Mouse (Mus musculus): ENCODE results near the gene Mdfi. TPM values are rescaled to one million over a fixed set of nuclear protein-coding genes. Genes with fewer than 3 reads are reported as not detected.

The Mdfi gene
- polyA plus RNA-seq, 1 experiment from 2014 or later: 12.4 TPM

DNA sequence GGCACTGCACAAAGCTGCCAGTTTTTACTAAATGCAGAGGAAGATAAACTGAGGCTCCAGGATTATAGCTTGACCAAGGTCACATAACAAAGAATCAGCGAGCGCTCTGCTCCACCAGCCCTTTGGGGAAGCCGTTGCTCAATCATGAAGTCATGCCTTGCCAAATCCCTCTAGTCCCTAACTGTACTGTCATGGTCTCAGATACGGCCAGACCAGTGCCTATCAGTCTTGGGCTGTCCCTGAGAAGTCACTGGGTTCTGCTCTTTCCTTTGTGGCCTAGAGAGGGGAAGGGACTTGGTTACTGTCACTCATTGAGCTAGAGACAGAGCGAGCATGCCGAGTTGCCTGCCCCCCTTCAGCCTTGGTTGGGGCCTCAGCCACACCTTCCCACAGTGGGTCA is 50.1 kb downstream of the Mdfi start:
- no peak overlapping the region for H3K4me2 ChIP-seq (ENCODE audit: low read length)
- no peak overlapping the region for H3K4me3 ChIP-seq (ENCODE audit: low read depth, low read length)
- no peaks in the 10 kb centered on the region for H3K36me3 ChIP-seq (ENCODE audit: control insufficient read depth, insufficient read depth, low read length)
- no peaks in the 10 kb centered on the region for H3K27me3 ChIP-seq (replicated peaks; ENCODE audit: control insufficient read depth, insufficient read depth, low read length)
- ATAC-seq: no peak
- no peaks in the 10 kb centered on the region for H3K4me1 ChIP-seq (ENCODE audit: control insufficient read depth, insufficient read depth, low read length)
- no peak overlapping the region for H3K27ac ChIP-seq (ENCODE audit: low read depth, low read length)
- H3K9ac ChIP-seq (ENCODE audit: low read length): no peak overlapping the region
- WGBS: 91% methylated on average over 6 of the region's 6 CpGs
- H3K9me3 ChIP-seq (replicated peaks; ENCODE audit: control insufficient read depth, low read length): no peaks in the 10 kb centered on the region
- DNase-seq (ENCODE audit: low spot score): no peak

DNA sequence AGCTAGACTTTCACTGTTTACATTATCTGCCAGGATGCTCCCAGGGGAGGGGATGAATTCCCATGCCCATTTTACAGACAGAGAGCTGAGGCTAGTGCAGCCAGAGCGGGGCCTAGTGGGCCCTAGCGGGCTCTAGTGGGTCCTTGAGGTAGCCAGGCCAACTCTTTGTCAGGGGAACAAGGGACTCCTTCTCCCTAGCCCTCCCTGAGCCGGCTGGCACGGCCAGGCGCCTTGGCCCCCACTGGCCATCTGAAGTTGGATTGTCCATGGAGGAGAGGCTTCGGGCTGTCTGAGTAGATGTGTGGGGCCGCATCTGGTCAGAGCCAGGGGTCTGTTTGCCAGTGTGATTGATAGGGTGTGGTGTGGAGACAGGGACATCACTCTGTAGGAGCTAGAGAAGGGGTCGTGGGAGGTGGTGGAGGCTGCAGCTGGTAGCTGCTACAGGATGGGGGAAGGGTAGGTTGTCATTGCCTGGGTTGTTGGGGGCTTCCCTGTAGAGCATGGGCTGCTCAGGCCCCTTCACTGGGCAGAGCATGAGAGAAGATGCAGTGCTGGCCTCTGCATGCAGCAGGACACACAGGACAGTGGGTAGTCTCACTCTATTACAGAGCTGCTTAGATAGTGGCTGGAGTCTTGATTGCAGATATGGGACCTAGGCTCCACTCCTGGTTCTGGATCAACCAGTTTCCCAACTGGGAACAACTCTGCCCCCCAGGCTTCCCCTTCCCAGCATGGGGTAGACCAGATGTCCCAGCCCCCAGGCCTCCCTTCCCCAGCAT is 50.9 kb downstream of the Mdfi start:
- DNase-seq (ENCODE audit: low spot score): no peak
- WGBS: 83% methylated on average over 8 of the region's 8 CpGs

DNA sequence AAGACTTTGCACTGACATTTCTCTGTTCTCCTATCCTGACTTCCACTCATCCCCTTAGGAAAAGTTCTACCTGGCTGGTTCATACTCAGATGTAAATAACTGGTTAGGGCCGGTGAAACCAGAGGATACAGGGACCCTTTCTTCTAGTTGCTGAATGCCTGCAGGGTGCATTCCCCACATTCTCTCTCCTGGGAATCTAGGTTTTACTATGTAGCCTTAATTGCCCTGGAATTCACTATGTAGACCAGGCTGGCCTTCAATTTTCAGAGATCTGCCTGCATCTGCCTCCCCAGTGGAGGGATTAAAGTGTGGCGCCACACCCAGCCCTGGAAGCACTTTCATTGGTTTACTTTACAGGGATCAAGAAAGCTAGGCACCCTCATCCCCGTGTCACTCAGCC is 52.0 kb downstream of the Mdfi start:
- H3K9me3 ChIP-seq (replicated peaks; ENCODE audit: control insufficient read depth, low read length): no peaks in the 10 kb centered on the region
- H3K4me1 ChIP-seq (ENCODE audit: control insufficient read depth, insufficient read depth, low read length): no peaks in the 10 kb centered on the region
- ATAC-seq (no peak), DNase-seq (ENCODE audit: low spot score) (no peak)
- no peak overlapping the region for H3K4me3 ChIP-seq (ENCODE audit: low read depth, low read length)
- no peak overlapping the region for H3K27ac ChIP-seq (ENCODE audit: low read depth, low read length)
- H3K27me3 ChIP-seq (replicated peaks; ENCODE audit: control insufficient read depth, insufficient read depth, low read length): no peaks in the 10 kb centered on the region
- no peak overlapping the region for H3K9ac ChIP-seq (ENCODE audit: low read length)
- H3K36me3 ChIP-seq (ENCODE audit: control insufficient read depth, insufficient read depth, low read length): no peaks in the 10 kb centered on the region
- 83% methylated on average over 3 of the region's 3 CpGs for WGBS
- no peak overlapping the region for H3K4me2 ChIP-seq (ENCODE audit: low read length)

More for the DNA sequence above, 50.9 kb downstream of the Mdfi start:
- no peak overlapping the region for H3K27ac ChIP-seq (ENCODE audit: low read depth, low read length)
- no peaks in the 10 kb centered on the region for H3K27me3 ChIP-seq (replicated peaks; ENCODE audit: control insufficient read depth, insufficient read depth, low read length)
- no peak overlapping the region for H3K4me3 ChIP-seq (ENCODE audit: low read depth, low read length)
- ATAC-seq: no peak
- H3K36me3 ChIP-seq (ENCODE audit: control insufficient read depth, insufficient read depth, low read length): no peaks in the 10 kb centered on the region
- no peak overlapping the region for H3K9ac ChIP-seq (ENCODE audit: low read length)
- no peaks in the 10 kb centered on the region for H3K4me1 ChIP-seq (ENCODE audit: control insufficient read depth, insufficient read depth, low read length)
- no peaks in the 10 kb centered on the region for H3K9me3 ChIP-seq (replicated peaks; ENCODE audit: control insufficient read depth, low read length)
- no peak overlapping the region for H3K4me2 ChIP-seq (ENCODE audit: low read length)

- Histone ChIP-seq H3K27me3 (replicated peaks; ENCODE audit: control insufficient read depth, insufficient read depth, low read length) (no peaks in the 10 kb centered on the region), H3K9me3 (replicated peaks; ENCODE audit: control insufficient read depth, low read length) (no peaks in the 10 kb centered on the region), H3K4me3 (ENCODE audit: low read depth, low read length) (no peak overlapping the region), H3K9ac (ENCODE audit: low read length) (no peak overlapping the region), H3K36me3 (ENCODE audit: control insufficient read depth, insufficient read depth, low read length) (no peaks in the 10 kb centered on the region), H3K4me1 (ENCODE audit: control insufficient read depth, insufficient read depth, low read length) (no peaks in the 10 kb centered on the region), H3K4me2 (ENCODE audit: low read length) (no peak overlapping the region), H3K27ac (ENCODE audit: low read depth, low read length) (no peak overlapping the region)
- DNase-seq (ENCODE audit: low spot score): no peak
- ATAC-seq: no peak
- WGBS: 86% methylated on average over 10 of the region's 10 CpGs
Observed at GRCm38 (mm10) chr17:47780470-47780869, 54.0 kb downstream of the Mdfi start.

DNA sequence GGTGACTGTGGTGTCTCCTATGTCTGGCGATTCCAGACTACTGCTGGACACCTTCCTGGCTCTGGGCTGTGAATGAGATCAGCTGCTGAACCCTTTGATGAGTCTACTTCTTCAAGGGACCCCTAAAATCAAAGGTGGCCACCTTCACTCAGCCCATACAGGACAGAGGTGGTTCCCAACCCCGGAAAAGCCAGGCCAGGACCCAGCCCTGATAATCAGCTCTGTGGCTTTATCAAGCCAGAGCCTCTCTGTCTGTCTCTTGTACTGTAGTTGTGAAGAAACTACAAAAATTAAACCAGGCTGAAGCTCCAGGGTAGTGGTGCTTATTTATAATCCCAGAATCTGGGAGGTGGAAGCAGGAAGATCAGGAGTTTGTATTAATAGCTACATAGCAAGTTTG is 57.4 kb downstream of the Mdfi start:
- WGBS: 74% methylated on average over 2 of the region's 2 CpGs
- no peak for ATAC-seq

DNA sequence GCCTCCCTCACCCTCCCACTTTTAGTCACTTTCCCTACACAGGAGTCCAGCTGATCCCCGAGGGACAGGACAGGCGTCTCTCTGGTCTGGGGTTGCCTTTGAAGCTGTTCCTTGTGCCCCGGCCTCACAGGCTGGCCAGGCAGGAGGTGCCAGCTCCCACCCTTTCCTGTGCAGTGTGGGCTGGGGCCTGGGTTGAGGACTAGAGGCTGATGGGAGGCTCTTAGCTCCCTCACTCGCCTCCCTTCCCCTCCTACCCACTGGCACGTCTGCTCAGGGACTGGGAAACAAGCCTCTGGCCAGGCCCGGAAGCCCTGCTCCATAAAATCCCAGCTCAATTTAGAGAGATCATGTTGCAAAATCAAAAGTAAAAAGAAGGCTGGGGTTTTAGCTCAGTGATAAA is 60.9 kb downstream of the Mdfi start:
- ATAC-seq: no peak
- 70% methylated on average over 6 of the region's 6 CpGs for WGBS
- no peaks in the 10 kb centered on the region for H3K27me3 ChIP-seq (replicated peaks; ENCODE audit: control insufficient read depth, insufficient read depth, low read length)

More for the DNA sequence above, 57.4 kb downstream of the Mdfi start:
- Histone ChIP-seq H3K36me3 (ENCODE audit: control insufficient read depth, insufficient read depth, low read length) (no peaks in the 10 kb centered on the region), H3K9me3 (replicated peaks; ENCODE audit: control insufficient read depth, low read length) (0 out of 2 replicates have a peak, but pooled peaks cover 3% of the 10 kb centered on the region), H3K4me2 (ENCODE audit: low read length) (no peak overlapping the region), H3K27me3 (replicated peaks; ENCODE audit: control insufficient read depth, insufficient read depth, low read length) (no peaks in the 10 kb centered on the region), H3K4me1 (ENCODE audit: control insufficient read depth, insufficient read depth, low read length) (no peaks in the 10 kb centered on the region), H3K27ac (ENCODE audit: low read depth, low read length) (no peak overlapping the region), H3K4me3 (ENCODE audit: low read depth, low read length) (no peak overlapping the region), H3K9ac (ENCODE audit: low read length) (no peak overlapping the region)
- no peak for DNase-seq (ENCODE audit: low spot score)

DNA sequence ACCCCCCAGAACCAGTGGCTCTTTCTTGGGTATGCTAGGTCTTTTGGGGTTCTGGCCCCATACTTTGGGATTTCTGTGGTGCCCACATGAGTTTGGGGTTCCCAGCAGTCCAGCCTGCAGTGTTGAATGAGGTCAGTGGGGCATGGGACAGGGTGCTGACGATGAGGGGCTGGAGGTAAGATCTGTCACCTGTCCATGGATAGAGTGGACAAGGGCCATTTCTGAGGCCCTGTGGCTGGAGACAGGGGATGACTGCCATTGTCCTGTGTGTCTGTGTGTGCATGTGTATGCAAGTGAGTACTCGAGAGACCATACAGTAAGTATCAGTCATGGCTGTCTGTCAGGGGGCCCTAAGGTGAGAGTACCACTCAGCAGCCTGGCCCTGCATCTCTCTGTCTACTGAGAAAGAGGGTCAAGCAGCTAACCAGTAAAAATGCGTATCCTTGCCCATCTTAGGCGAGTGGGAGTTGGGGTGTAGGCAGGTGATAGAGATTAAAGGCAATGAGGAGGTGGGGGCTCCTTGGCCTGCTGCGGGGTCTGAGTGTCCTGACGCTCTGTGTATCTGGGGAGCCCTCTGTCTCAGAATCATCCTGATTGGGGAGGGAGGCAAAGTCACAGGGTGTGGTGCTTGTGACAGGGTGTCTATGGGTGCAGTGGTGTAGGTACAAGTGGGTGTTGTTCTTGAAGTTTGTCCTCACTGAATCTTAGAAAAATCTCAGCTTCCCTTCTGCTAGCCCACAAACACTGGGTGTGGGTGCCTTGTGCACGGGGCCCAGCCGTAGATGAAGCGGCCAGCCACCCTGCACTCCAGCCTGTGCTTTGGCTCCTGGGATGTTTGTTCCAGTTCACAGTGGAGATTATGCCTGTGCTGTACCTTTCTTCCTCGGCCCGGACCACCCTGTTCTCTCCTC is 64.8 kb downstream of the Mdfi start:
- H3K4me3 ChIP-seq (ENCODE audit: low read depth, low read length): no peak overlapping the region
- H3K4me2 ChIP-seq (ENCODE audit: low read length): no peak overlapping the region
- 86% methylated on average over 11 of the region's 11 CpGs for WGBS
- H3K9ac ChIP-seq (ENCODE audit: low read length): no peak overlapping the region
- DNase-seq (ENCODE audit: low spot score) (no peak), ATAC-seq (no peak)
- H3K27me3 ChIP-seq (replicated peaks; ENCODE audit: control insufficient read depth, insufficient read depth, low read length): no peaks in the 10 kb centered on the region
- no peak overlapping the region for H3K27ac ChIP-seq (ENCODE audit: low read depth, low read length)
- no peaks in the 10 kb centered on the region for H3K4me1 ChIP-seq (ENCODE audit: control insufficient read depth, insufficient read depth, low read length)
- no peaks in the 10 kb centered on the region for H3K36me3 ChIP-seq (ENCODE audit: control insufficient read depth, insufficient read depth, low read length)
- 0 out of 2 replicates have a peak, but pooled peaks cover 5% of the 10 kb centered on the region for H3K9me3 ChIP-seq (replicated peaks; ENCODE audit: control insufficient read depth, low read length)

More for the DNA sequence above, 60.9 kb downstream of the Mdfi start:
- Histone ChIP-seq H3K27ac (ENCODE audit: low read depth, low read length) (no peak overlapping the region), H3K4me1 (ENCODE audit: control insufficient read depth, insufficient read depth, low read length) (no peaks in the 10 kb centered on the region), H3K36me3 (ENCODE audit: control insufficient read depth, insufficient read depth, low read length) (no peaks in the 10 kb centered on the region), H3K9me3 (replicated peaks; ENCODE audit: control insufficient read depth, low read length) (0 out of 2 replicates have a peak, but pooled peaks cover 5% of the 10 kb centered on the region), H3K4me3 (ENCODE audit: low read depth, low read length) (no peak overlapping the region), H3K9ac (ENCODE audit: low read length) (no peak overlapping the region), H3K4me2 (ENCODE audit: low read length) (no peak overlapping the region)
- DNase-seq (ENCODE audit: low spot score): no peak

DNA sequence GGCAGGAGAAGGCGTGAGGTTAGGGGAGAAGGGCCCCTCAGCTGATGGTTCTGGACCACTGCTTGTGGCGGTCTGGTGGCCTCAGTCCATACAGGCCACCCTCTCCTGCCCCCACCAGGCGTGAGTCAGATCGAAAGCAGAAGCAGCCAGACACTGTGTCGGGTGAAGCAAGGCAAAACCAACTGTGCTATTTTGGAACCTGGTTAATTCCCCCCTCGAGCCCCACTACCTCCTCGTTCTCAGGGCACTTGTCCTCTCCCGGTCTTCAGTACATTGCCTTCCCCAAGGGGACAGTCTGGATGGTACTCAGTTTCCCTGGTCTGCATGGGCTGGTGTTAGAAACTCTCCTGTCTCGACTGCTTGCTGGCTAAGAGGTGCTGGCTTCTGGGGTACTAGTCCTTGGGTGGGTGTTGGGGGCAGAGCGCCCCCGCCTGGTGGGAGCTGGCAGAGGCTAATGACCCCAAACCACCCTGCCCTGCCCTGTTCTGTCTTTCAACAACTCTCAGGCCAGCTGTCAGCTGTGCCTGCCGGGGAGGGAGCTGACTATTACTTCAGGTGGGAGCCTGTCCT is 65.7 kb downstream of the Mdfi start:
- WGBS: 61% methylated on average over 12 of the region's 12 CpGs

More for the DNA sequence above, 65.7 kb downstream of the Mdfi start:
- ATAC-seq (no peak), DNase-seq (ENCODE audit: low spot score) (no peak)
- H3K4me1 ChIP-seq (ENCODE audit: control insufficient read depth, insufficient read depth, low read length): no peaks in the 10 kb centered on the region
- 0 out of 2 replicates have a peak, but pooled peaks cover 5% of the 10 kb centered on the region for H3K9me3 ChIP-seq (replicated peaks; ENCODE audit: control insufficient read depth, low read length)
- no peak overlapping the region for H3K9ac ChIP-seq (ENCODE audit: low read length)
- no peaks in the 10 kb centered on the region for H3K27me3 ChIP-seq (replicated peaks; ENCODE audit: control insufficient read depth, insufficient read depth, low read length)
- no peak overlapping the region for H3K4me2 ChIP-seq (ENCODE audit: low read length)
- no peak overlapping the region for H3K4me3 ChIP-seq (ENCODE audit: low read depth, low read length)
- no peak overlapping the region for H3K27ac ChIP-seq (ENCODE audit: low read depth, low read length)
- H3K36me3 ChIP-seq (ENCODE audit: control insufficient read depth, insufficient read depth, low read length): no peaks in the 10 kb centered on the region

Measured in forebrain, embryonic 14.5 days (tissue).